ENCODE assay signal across 9 mouse cellular contexts in genomic region chr7:128003688-128004087, GRCm38 (mm10). TPM values are rescaled to one million over a fixed set of nuclear protein-coding genes. Genes with fewer than 3 reads are reported as not detected.
DNase-seq lines count a peak whose midpoint lies in the region; ATAC-seq and TF ChIP-seq lines count a peak whose summit lies in the region.
"Had no signal": no experiment of that assay in that cellular context is flagged by ENCODE, and none has a peak within 500 bp of the region (broad histone marks: within the 10 kb centered on the region; RNA-seq: fewer than 3 reads in every experiment).

Gene Trim72, plus strand, starts transcription at chr7:128003949.

- H3K9me3 ChIP-seq in forebrain, embryonic 10.5 days, result no peaks in the 10 kb centered on the region
- H3K9me3 ChIP-seq in forebrain, embryonic 16.5 days (ENCODE audit: control insufficient read depth, low read length), result no peaks in the 10 kb centered on the region
- H3K9me3 ChIP-seq in limb, embryonic 10.5 days (replicated peaks), result no peaks in the 10 kb centered on the region

- H3K36me3 ChIP-seq in forebrain, embryonic 10.5 days (replicated peaks), result no peaks in the 10 kb centered on the region
- no peaks in the 10 kb centered on the region for H3K36me3 ChIP-seq in forebrain, embryonic 16.5 days (ENCODE audit: control insufficient read depth, insufficient read depth)
- no peaks in the 10 kb centered on the region for H3K36me3 ChIP-seq in limb, embryonic 10.5 days

- intact Hi-C loops in left cerebral cortex, postnatal 10 days (cut with DNase I), result no loop called here

- no peak for TF ChIP-seq POLR2A in cerebellum, adult 2 months (IDR thresholded peaks at IDR 0.05; ENCODE audit: borderline replicate concordance, insufficient read depth, low read length)

- ATAC-seq in forebrain, embryonic 16.5 days, result no peak

- H3K4me3 ChIP-seq in forebrain, embryonic 10.5 days, result peak within 1 kb of the TSS; percentile 30
- H3K4me3 ChIP-seq in forebrain, embryonic 16.5 days (replicated peaks; ENCODE audit: low read length), result no peak within 1 kb of the TSS
- H3K4me3 ChIP-seq in cerebellum, adult 2 months (replicated peaks; ENCODE audit: insufficient read depth, low read depth, low read length), result no peak within 1 kb of the TSS
- peak within 1 kb of the TSS; percentile 30 for H3K4me3 ChIP-seq in limb, embryonic 10.5 days
- H3K4me3 ChIP-seq: megakaryocyte, embryonic 14.5 days had no signal

- TF ChIP-seq CTCF in cerebellum, adult 2 months (IDR thresholded peaks at IDR 0.05; ENCODE audit: borderline replicate concordance, insufficient read depth, low read depth, low read length), result no peak; the same call in 1 of the 2 replicates

- H3K27me3 ChIP-seq in forebrain, embryonic 10.5 days (ENCODE audit: poor library complexity, severe bottlenecking), result peaks cover 32% of the 10 kb centered on the region
- peaks cover 8% of the 10 kb centered on the region for H3K27me3 ChIP-seq in forebrain, embryonic 16.5 days (replicated peaks; ENCODE audit: control insufficient read depth, insufficient read depth, low read length)
- no peaks in the 10 kb centered on the region for H3K27me3 ChIP-seq in cerebellum, adult 2 months (ENCODE audit: control insufficient read depth, insufficient read depth, low read length)
- peaks cover 44% of the 10 kb centered on the region for H3K27me3 ChIP-seq in limb, embryonic 10.5 days (ENCODE audit: low read depth, poor library complexity, severe bottlenecking)

- no peak within 1 kb of the TSS for H3K9ac ChIP-seq in forebrain, embryonic 16.5 days (replicated peaks; ENCODE audit: low read depth, low read length)

- H3K4me1 ChIP-seq in forebrain, embryonic 10.5 days, result peaks cover 18% of the 10 kb centered on the region
- no peaks in the 10 kb centered on the region for H3K4me1 ChIP-seq in forebrain, embryonic 16.5 days (replicated peaks; ENCODE audit: control insufficient read depth, insufficient read depth, low read length)
- H3K4me1 ChIP-seq in cerebellum, adult 2 months (ENCODE audit: control insufficient read depth, insufficient read depth, low read length), result peaks cover 32% of the 10 kb centered on the region
- peaks cover 19% of the 10 kb centered on the region for H3K4me1 ChIP-seq in limb, embryonic 10.5 days

- H3K4me2 ChIP-seq in forebrain, embryonic 16.5 days (ENCODE audit: low read length), result no peak within 1 kb of the TSS

- no peak for DNase-seq in forebrain, embryonic 10.5 days (ENCODE audit: extremely low spot score, low spot score)
- DNase-seq in cerebellum, adult 2 months, result peak; percentile 80 to 94
- peak; percentile 64 for DNase-seq in heart, adult 8-10 months (ENCODE audit: low spot score)
- DNase-seq in limb, embryonic 10.5 days (ENCODE audit: low spot score), result no peak
- DNase-seq in urinary bladder, postnatal 10 days (ENCODE audit: low spot score), result no peak
- DNase-seq in left cerebral cortex, postnatal 10 days (ENCODE audit: extremely low spot score in 1 of 2, low spot score in 2 of 2), result no peak
- DNase-seq in thymus, postnatal 14 days, result no peak

- H3K27ac ChIP-seq in forebrain, embryonic 10.5 days, result peak within 1 kb of the TSS; percentile 9; the same call in 1 of the 2 replicates
- H3K27ac ChIP-seq in forebrain, embryonic 16.5 days (ENCODE audit: low read length), result no peak within 1 kb of the TSS
- H3K27ac ChIP-seq in cerebellum, adult 2 months (ENCODE audit: insufficient read depth, low read length), result no peak within 1 kb of the TSS
- peak within 1 kb of the TSS; percentile 57 for H3K27ac ChIP-seq in limb, embryonic 10.5 days

- 95% methylated on average over 2 of the region's 2 CpGs for WGBS in forebrain, embryonic 10.5 days
- WGBS in forebrain, embryonic 16.5 days, result 89% methylated on average over 2 of the region's 2 CpGs
- WGBS in cerebellum, adult 2 months, result 11% methylated on average over 2 of the region's 2 CpGs
- WGBS in limb, embryonic 10.5 days, result 96% methylated on average over 2 of the region's 2 CpGs

RNA-seq across cellular contexts. Expression of gene Trim72, which starts in this region (rescaled TPM):
- polyA plus RNA-seq in forebrain, embryonic 10.5 days (2016; fragmentation: Nextera tagmentation; extraction: Ambion mirVana), result not detected in 2 replicates
- not detected in 2 replicates for polyA plus RNA-seq in forebrain, embryonic 16.5 days (2015; fragmentation: Nextera tagmentation; extraction: Ambion mirVana)
- 2.1 and 2.3 TPM in 2 replicates for polyA plus RNA-seq in cerebellum, adult 2 months (2012; rRNA removed)
- total RNA-seq in heart, adult 8-10 months (2022), result 100 to 1,000 TPM; 292 to 380 (median 338) TPM
- not detected in 2 replicates for polyA plus RNA-seq in limb, embryonic 10.5 days (2016; fragmentation: Nextera tagmentation; extraction: Ambion mirVana)
- under 1 TPM; 0.39 to 0.62 TPM for total RNA-seq in left cerebral cortex, postnatal 10 days (2021)

Comparison
In these comparisons a context has a peak if more than half of its experiments do, and no peak if none do; other contexts are left out.
1. RNA of gene Trim72 (total RNA-seq): 292 to 380 TPM in heart, adult 8-10 months; 0.39 to 0.62 TPM in left cerebral cortex, postnatal 10 days; every median in the first group is over 100 times any median in the second.
2. H3K27ac ChIP-seq: peak in forebrain, embryonic 10.5 days (single experiment) and limb, embryonic 10.5 days (single experiment); none in forebrain, embryonic 16.5 days (single experiment) and cerebellum, adult 2 months (single experiment).
3. H3K4me3 ChIP-seq: peak in forebrain, embryonic 10.5 days (single experiment) and limb, embryonic 10.5 days (single experiment); none in forebrain, embryonic 16.5 days (single experiment) and cerebellum, adult 2 months (single experiment).
4. DNase-seq: peak in cerebellum, adult 2 months (2 of 2) and heart, adult 8-10 months (single experiment); none in forebrain, embryonic 10.5 days (single experiment), limb, embryonic 10.5 days (single experiment), urinary bladder, postnatal 10 days (single experiment), left cerebral cortex, postnatal 10 days (0 of 2) and thymus, postnatal 14 days (single experiment).